Mouse (Mus musculus): Measurements from ENCODE around the gene Bag6. TPM values are rescaled to one million over a fixed set of nuclear protein-coding genes. Genes with fewer than 3 reads are reported as not detected.

The Bag6 gene
- polyA plus RNA-seq, 1 experiment from 2014 or later, result 74.7 TPM

- peaks cover under 1% of the 10 kb centered on the region; the same call in 1 of the 2 replicates for H3K27me3 ChIP-seq (ENCODE audit: low read depth, poor library complexity, severe bottlenecking)
- H3K9me3 ChIP-seq (replicated peaks), result no peaks in the 10 kb centered on the region
- H3K4me1 ChIP-seq, result peaks cover 14% of the 10 kb centered on the region
- H3K4me3 ChIP-seq, result no peak within 1 kb of the TSS
- 77% methylated on average over 7 of the region's 7 CpGs for WGBS
- DNase-seq (ENCODE audit: low spot score), result no peak
- peak within 1 kb of the TSS; percentile 44; the same call in 1 of the 2 replicates for H3K27ac ChIP-seq
- H3K36me3 ChIP-seq, result no peaks in the 10 kb centered on the region
Observed at GRCm38 (mm10) chr17:35187959-35188610, 53.1 kb downstream of the Bag6 start, which contains the start of gene Lst1. Gene Lst1 (minus strand): TSS chr17:35188439.

GRCm38 (mm10) chr17:35189186-35189585, 54.2 kb downstream of the Bag6 start:
- Histone ChIP-seq H3K4me3 (no peak overlapping the region), H3K9me3 (replicated peaks) (no peaks in the 10 kb centered on the region), H3K36me3 (no peaks in the 10 kb centered on the region), H3K27me3 (ENCODE audit: low read depth, poor library complexity, severe bottlenecking) (peaks cover 11% of the 10 kb centered on the region), H3K4me1 (peaks cover 19% of the 10 kb centered on the region), H3K27ac (peak overlapping the region; percentile 44; the same call in 1 of the 2 replicates)
- no peak for DNase-seq (ENCODE audit: low spot score)
- 70% methylated on average over 1 of the region's 1 CpGs for WGBS

- Histone ChIP-seq H3K27ac (no peak overlapping the region), H3K36me3 (no peaks in the 10 kb centered on the region), H3K4me3 (no peak overlapping the region), H3K4me1 (peaks cover 28% of the 10 kb centered on the region), H3K27me3 (ENCODE audit: low read depth, poor library complexity, severe bottlenecking) (peaks cover 20% of the 10 kb centered on the region), H3K9me3 (replicated peaks) (no peaks in the 10 kb centered on the region)
- DNase-seq (ENCODE audit: low spot score), result no peak
- 72% methylated on average over 4 of the region's 4 CpGs for WGBS
Observed at GRCm38 (mm10) chr17:35190096-35190495, 55.1 kb downstream of the Bag6 start.

- DNase-seq (ENCODE audit: low spot score), result no peak
- Histone ChIP-seq H3K9me3 (replicated peaks) (no peaks in the 10 kb centered on the region), H3K27me3 (ENCODE audit: low read depth, poor library complexity, severe bottlenecking) (peaks cover 36% of the 10 kb centered on the region), H3K4me1 (peaks cover 30% of the 10 kb centered on the region), H3K27ac (no peak overlapping the region), H3K4me3 (no peak overlapping the region), H3K36me3 (no peaks in the 10 kb centered on the region)
- 77% methylated on average over 2 of the region's 2 CpGs for WGBS
Observed at GRCm38 (mm10) chr17:35191723-35192122, 56.7 kb downstream of the Bag6 start.

- no peaks in the 10 kb centered on the region for H3K36me3 ChIP-seq
- DNase-seq (ENCODE audit: low spot score), result no peak
- H3K4me3 ChIP-seq, result no peak overlapping the region
- no peaks in the 10 kb centered on the region for H3K9me3 ChIP-seq (replicated peaks)
- H3K27me3 ChIP-seq (ENCODE audit: low read depth, poor library complexity, severe bottlenecking), result peaks cover 48% of the 10 kb centered on the region
- H3K27ac ChIP-seq, result no peak overlapping the region
- 90% methylated on average over 5 of the region's 5 CpGs for WGBS
- peaks cover 33% of the 10 kb centered on the region for H3K4me1 ChIP-seq
Observed at GRCm38 (mm10) chr17:35192924-35193323, 57.9 kb downstream of the Bag6 start.

GRCm38 (mm10) chr17:35193881-35194843, 59.2 kb downstream of the Bag6 start, which contains the start of gene Ltb:
Gene Ltb (plus strand): TSS chr17:35194439.
- H3K27me3 ChIP-seq (ENCODE audit: low read depth, poor library complexity, severe bottlenecking), result peaks cover 59% of the 10 kb centered on the region

GRCm38 (mm10) chr17:35194844-35195630, 60.1 kb downstream of the Bag6 start:
- H3K27ac ChIP-seq, result peak overlapping the region; percentile 50; the same call in 1 of the 2 replicates
- peaks cover 67% of the 10 kb centered on the region for H3K27me3 ChIP-seq (ENCODE audit: low read depth, poor library complexity, severe bottlenecking)
- H3K36me3 ChIP-seq, result no peaks in the 10 kb centered on the region
- peaks cover 40% of the 10 kb centered on the region for H3K4me1 ChIP-seq
- no peaks in the 10 kb centered on the region for H3K9me3 ChIP-seq (replicated peaks)
- WGBS, result 41% methylated on average over 19 of the region's 19 CpGs
- DNase-seq (ENCODE audit: low spot score), result no peak
- peak overlapping the region; percentile 50 for H3K4me3 ChIP-seq

More at GRCm38 (mm10) chr17:35193881-35194843, 59.2 kb downstream of the Bag6 start, which contains the start of gene Ltb:
- Histone ChIP-seq H3K4me3 (peak within 1 kb of the TSS; percentile 50), H3K9me3 (replicated peaks) (no peaks in the 10 kb centered on the region), H3K27ac (peak within 1 kb of the TSS; percentile 34; the same call in 1 of the 2 replicates), H3K4me1 (peaks cover 39% of the 10 kb centered on the region), H3K36me3 (no peaks in the 10 kb centered on the region)
- WGBS, result 66% methylated on average over 28 of the region's 28 CpGs
- no peak for DNase-seq (ENCODE audit: low spot score)

GRCm38 (mm10) chr17:35195631-35196320, 60.8 kb downstream of the Bag6 start:
- Histone ChIP-seq H3K36me3 (no peaks in the 10 kb centered on the region), H3K4me1 (peaks cover 40% of the 10 kb centered on the region), H3K27me3 (ENCODE audit: low read depth, poor library complexity, severe bottlenecking) (peaks cover 74% of the 10 kb centered on the region), H3K4me3 (peak overlapping the region; percentile 50), H3K27ac (peak overlapping the region; percentile 50; the same call in 1 of the 2 replicates), H3K9me3 (replicated peaks) (no peaks in the 10 kb centered on the region)
- 2% methylated on average over 66 of the region's 66 CpGs for WGBS
- DNase-seq (ENCODE audit: low spot score), result peak; percentile 88

- no peaks in the 10 kb centered on the region for H3K36me3 ChIP-seq
- WGBS, result 36% methylated on average over 9 of the region's 9 CpGs
- peaks cover 40% of the 10 kb centered on the region for H3K4me1 ChIP-seq
- no peak overlapping the region for H3K27ac ChIP-seq
- H3K9me3 ChIP-seq (replicated peaks), result no peaks in the 10 kb centered on the region
- peaks cover 79% of the 10 kb centered on the region for H3K27me3 ChIP-seq (ENCODE audit: low read depth, poor library complexity, severe bottlenecking)
- no peak for DNase-seq (ENCODE audit: low spot score)
- peak overlapping the region; percentile 50 for H3K4me3 ChIP-seq
Observed at GRCm38 (mm10) chr17:35196321-35196641, 61.3 kb downstream of the Bag6 start.
